Mouse (Mus musculus) G1E (cell line): Measurements from ENCODE around the gene Svopl. TPM values are rescaled to one million over a fixed set of nuclear protein-coding genes. Genes with fewer than 3 reads are reported as not detected.

ENCODE experiments used
- ATAC-seq: 2 replicates; pipeline ENCODE4 v1.8.0; 2016; ENCODE audit warnings: mild to moderate bottlenecking; ENCODE audit not compliant: insufficient number of reproducible peaks, poor library complexity, low FRiP score, severe bottlenecking; ENCODE audit errors: extremely low read depth
- DNase-seq: peaks from one replicate; pipeline ENCODE4 v3.0.0; 2012; ENCODE audit warnings: low spot score
- H3K27me3 ChIP-seq: 2 replicates; pipeline ENCODE4 v1.6.1; 2012; ENCODE audit warnings: mild to moderate bottlenecking, low read length, inconsistent platforms; ENCODE audit not compliant: insufficient read depth
- H3K36me3 ChIP-seq: replicated peaks from 2 replicates; pipeline ENCODE3; 2012; ENCODE audit warnings: mild to moderate bottlenecking, inconsistent platforms
- H3K4me1 ChIP-seq: 2 replicates; pipeline ENCODE4 v1.6.1; 2012; ENCODE audit warnings: low read depth, low read length, inconsistent platforms, mixed read lengths; ENCODE audit not compliant: insufficient read depth
- H3K4me3 ChIP-seq: 2 replicates; pipeline ENCODE4 v1.5.1; 2012; ENCODE audit warnings: low read depth, mild to moderate bottlenecking, inconsistent platforms, low read length, moderate library complexity, mixed read lengths
- H3K9me3 ChIP-seq: replicated peaks from 2 replicates; pipeline ENCODE4 v1.6.1; 2012; ENCODE audit warnings: inconsistent platforms
- CTCF ChIP-seq: IDR thresholded peaks from 2 replicates; pipeline ENCODE4 v1.5.1; 2012; ENCODE audit warnings: low read depth, low read length, inconsistent platforms, mixed read lengths
- GATA1 ChIP-seq: IDR thresholded peaks from 2 replicates; pipeline ENCODE4 v1.6.1; 2012; ENCODE audit warnings: borderline replicate concordance, low read length, inconsistent platforms, mixed read lengths
- GATA2 ChIP-seq: IDR thresholded peaks from 2 replicates; pipeline ENCODE4 v1.6.1; 2012; ENCODE audit warnings: low read depth, low read length, inconsistent platforms, borderline replicate concordance
- POLR2AphosphoS5 ChIP-seq: IDR thresholded peaks from 2 replicates; pipeline ENCODE4 v1.6.1; 2012; ENCODE audit warnings: low read depth, low read length, inconsistent platforms; ENCODE audit not compliant: insufficient replicate concordance
- TAL1 ChIP-seq: conservative IDR thresholded peaks from 2 replicates; pipeline ENCODE4 v1.6.1; 2012; ENCODE audit warnings: low read depth, low read length, inconsistent platforms, mixed read lengths
- polyA plus RNA-seq: library from polyadenylated mRNA; stranded (reverse); fragments of >175 nt; gene quantifications from 2 replicates; pipeline ENCODE4 v1.2.3, GENCODE M21; 2012
- total RNA-seq, 2 experiments: library from RNA; stranded (forward) in 1 of 2; stranded (reverse) in 1 of 2; fragments of 200-1000 nt in 1 of 2; fragments of >200 nt in 1 of 2; fragmentation: Nextera tagmentation in 1 of 2; gene quantifications; 2 replicates each; pipeline ENCODE4 v1.2.3; 2014 to 2017

Svopl gene
- total RNA-seq (2014; fragmentation: Nextera tagmentation) (not detected in 2 replicates), total RNA-seq (2017) (0.06 TPM in 1 of 2 replicates, not detected in the other), polyA plus RNA-seq (not detected in 2 replicates)

- Histone ChIP-seq H3K9me3 (no peaks in the 10 kb centered on the region), H3K4me1 (no peaks in the 10 kb centered on the region), H3K4me3 (no peak within 1 kb of the TSS), H3K36me3 (no peaks in the 10 kb centered on the region), H3K27me3 (peaks cover 9% of the 10 kb centered on the region)
- no peak for DNase-seq
- TF ChIP-seq TAL1 = no peak
- TF ChIP-seq GATA2 = no peak
- no peak for ATAC-seq
Measured at GRCm38 (mm10) chr6:38046838-38047237, at the start of gene Svopl. Gene Svopl (minus strand): TSS chr6:38046996.

- Histone ChIP-seq H3K27me3 (no peaks in the 10 kb centered on the region), H3K4me3 (no peak overlapping the region), H3K9me3 (no peaks in the 10 kb centered on the region), H3K36me3 (no peaks in the 10 kb centered on the region), H3K4me1 (no peaks in the 10 kb centered on the region)
- ATAC-seq (no peak), DNase-seq (no peak)
- TF ChIP-seq GATA1 = no peak
- no peak for TF ChIP-seq POLR2AphosphoS5
- no peak for TF ChIP-seq CTCF
- TF ChIP-seq TAL1 = no peak
- TF ChIP-seq GATA2 = no peak
Measured at GRCm38 (mm10) chr6:38094701-38095100, 47.9 kb upstream of the Svopl start.

GRCm38 (mm10) chr6:38092539-38092938 lies 45.7 kb upstream of the Svopl start:
- Histone ChIP-seq H3K36me3 (no peaks in the 10 kb centered on the region), H3K4me3 (no peak overlapping the region), H3K9me3 (no peaks in the 10 kb centered on the region), H3K4me1 (no peaks in the 10 kb centered on the region), H3K27me3 (no peaks in the 10 kb centered on the region)
- DNase-seq (no peak), ATAC-seq (no peak)
- TF ChIP-seq GATA1 = no peak
- no peak for TF ChIP-seq CTCF
- TF ChIP-seq GATA2 = no peak

- no peak for TF ChIP-seq CTCF
- TF ChIP-seq GATA2 = no peak
- TF ChIP-seq GATA1 = no peak
- TF ChIP-seq POLR2AphosphoS5 = no peak
- no peak for TF ChIP-seq TAL1
- H3K36me3 ChIP-seq = no peaks in the 10 kb centered on the region
- H3K9me3 ChIP-seq = no peaks in the 10 kb centered on the region
- H3K4me1 ChIP-seq = no peaks in the 10 kb centered on the region
- no peak for ATAC-seq
- H3K4me3 ChIP-seq = no peak overlapping the region
- DNase-seq = no peak
- H3K27me3 ChIP-seq = no peaks in the 10 kb centered on the region; the same call in 1 of the 2 replicates
Measured at GRCm38 (mm10) chr6:38087242-38088026, 40.6 kb upstream of the Svopl start.

- no peak overlapping the region for H3K4me3 ChIP-seq
- H3K27me3 ChIP-seq = peaks cover 3% of the 10 kb centered on the region; the same call in 1 of the 2 replicates
- no peaks in the 10 kb centered on the region for H3K9me3 ChIP-seq
- H3K36me3 ChIP-seq = no peaks in the 10 kb centered on the region
- H3K4me1 ChIP-seq = no peaks in the 10 kb centered on the region
- ATAC-seq = no peak
- no peak for DNase-seq
- TF ChIP-seq GATA2 = no peak
- no peak for TF ChIP-seq POLR2AphosphoS5
- no peak for TF ChIP-seq CTCF
- no peak for TF ChIP-seq GATA1
- no peak for TF ChIP-seq TAL1
Measured at GRCm38 (mm10) chr6:38083204-38083603, 36.4 kb upstream of the Svopl start.

GRCm38 (mm10) chr6:38081727-38082341 lies 35.0 kb upstream of the Svopl start:
- no peak for TF ChIP-seq GATA1
- TF ChIP-seq GATA2 = no peak
- no peak for TF ChIP-seq TAL1
- no peak for TF ChIP-seq CTCF
- TF ChIP-seq POLR2AphosphoS5 = no peak
- no peak overlapping the region for H3K4me3 ChIP-seq
- ATAC-seq (no peak), DNase-seq (no peak)
- H3K9me3 ChIP-seq = no peaks in the 10 kb centered on the region
- H3K4me1 ChIP-seq = no peaks in the 10 kb centered on the region
- no peaks in the 10 kb centered on the region for H3K36me3 ChIP-seq
- peaks cover 3% of the 10 kb centered on the region; the same call in 1 of the 2 replicates for H3K27me3 ChIP-seq
